Mouse (Mus musculus): ENCODE data around the gene Xlr5a. TPM values are rescaled to one million over a fixed set of nuclear protein-coding genes. Genes with fewer than 3 reads are reported as not detected.
A peak's percentile ranks its signal among the peaks of the same experiment; 100 is the strongest.
"Not testable (repeated sequence)": the region's sequence is repeated elsewhere in the genome, so short reads cannot be mapped to it uniquely, and the experiment has no call there.

The Xlr5a gene
- polyA plus RNA-seq, 1 experiment from 2014 or later: 0.12 TPM

GRCm38 (mm10) chrX:73082267-73083055 lies 210.3 kb downstream of the Xlr5a start, which contains the start of gene Xlr4a:
TSS of gene Xlr4a (minus strand) at chrX:73082478.
- ATAC-seq (ENCODE audit: insufficient read depth, low FRiP score); H3K36me3 ChIP-seq (ENCODE audit: control insufficient read depth, insufficient read depth, low read length); H3K9ac ChIP-seq (ENCODE audit: low read length); H3K4me2 ChIP-seq (ENCODE audit: low read depth, low read length); H3K4me1 ChIP-seq (ENCODE audit: control insufficient read depth, insufficient read depth, low read length); H3K27me3 ChIP-seq (ENCODE audit: control insufficient read depth, insufficient read depth, low read length); H3K4me3 ChIP-seq (replicated peaks; ENCODE audit: low read length); H3K9me3 ChIP-seq (replicated peaks; ENCODE audit: control insufficient read depth, low read length); H3K27ac ChIP-seq (ENCODE audit: low read length): not testable (repeated sequence)
- 77% methylated on average over 18 of the region's 19 CpGs for WGBS

- not testable (repeated sequence) for H3K36me3 ChIP-seq (ENCODE audit: control insufficient read depth, insufficient read depth, low read length); H3K4me3 ChIP-seq (replicated peaks; ENCODE audit: low read length); H3K27ac ChIP-seq (ENCODE audit: low read length); H3K27me3 ChIP-seq (ENCODE audit: control insufficient read depth, insufficient read depth, low read length); H3K9me3 ChIP-seq (replicated peaks; ENCODE audit: control insufficient read depth, low read length); ATAC-seq (ENCODE audit: insufficient read depth, low FRiP score); H3K4me2 ChIP-seq (ENCODE audit: low read depth, low read length); H3K9ac ChIP-seq (ENCODE audit: low read length); H3K4me1 ChIP-seq (ENCODE audit: control insufficient read depth, insufficient read depth, low read length)
- no CpG with 5 or more reads among the region's 5 CpGs for WGBS
These were observed 225.9 kb downstream of the Xlr5a start for GRCm38 (mm10) chrX:73066765-73067312.

- H3K9ac ChIP-seq (ENCODE audit: low read length): no peak within 1 kb of the TSS; the same call in 1 of the 2 replicates
- no peak within 1 kb of the TSS for H3K27ac ChIP-seq (ENCODE audit: low read length)
- H3K4me3 ChIP-seq (replicated peaks; ENCODE audit: low read length): peak within 1 kb of the TSS; percentile 9; the same call in 1 of the 2 replicates
- 25% methylated on average over 7 of the region's 7 CpGs for WGBS
- no peaks in the 10 kb centered on the region for H3K36me3 ChIP-seq (ENCODE audit: control insufficient read depth, insufficient read depth, low read length)
- no peaks in the 10 kb centered on the region for H3K27me3 ChIP-seq (ENCODE audit: control insufficient read depth, insufficient read depth, low read length)
- ATAC-seq (ENCODE audit: insufficient read depth, low FRiP score): no peak; the same call in 1 of the 2 replicates
- no peaks in the 10 kb centered on the region for H3K4me1 ChIP-seq (ENCODE audit: control insufficient read depth, insufficient read depth, low read length)
- peak within 1 kb of the TSS; percentile 29 for H3K4me2 ChIP-seq (ENCODE audit: low read depth, low read length)
- no peaks in the 10 kb centered on the region for H3K9me3 ChIP-seq (replicated peaks; ENCODE audit: control insufficient read depth, low read length)
These were observed 228.4 kb downstream of the Xlr5a start, which contains the start of gene Pnma3 for GRCm38 (mm10) chrX:73064415-73064793. TSS of gene Pnma3 (plus strand) at chrX:73064787.

GRCm38 (mm10) chrX:73063512-73064414 lies 229.0 kb downstream of the Xlr5a start:
- Histone ChIP-seq H3K36me3 (ENCODE audit: control insufficient read depth, insufficient read depth, low read length) (no peaks in the 10 kb centered on the region), H3K4me2 (ENCODE audit: low read depth, low read length) (peak overlapping the region; percentile 29), H3K4me1 (ENCODE audit: control insufficient read depth, insufficient read depth, low read length) (no peaks in the 10 kb centered on the region), H3K4me3 (replicated peaks; ENCODE audit: low read length) (peak overlapping the region; percentile 9; the same call in 1 of the 2 replicates), H3K9me3 (replicated peaks; ENCODE audit: control insufficient read depth, low read length) (no peaks in the 10 kb centered on the region), H3K27ac (ENCODE audit: low read length) (no peak overlapping the region), H3K9ac (ENCODE audit: low read length) (no peak overlapping the region; the same call in 1 of the 2 replicates), H3K27me3 (ENCODE audit: control insufficient read depth, insufficient read depth, low read length) (no peaks in the 10 kb centered on the region)
- ATAC-seq (ENCODE audit: insufficient read depth, low FRiP score): peak; percentile 47; the same call in 1 of the 2 replicates
- WGBS: 34% methylated on average over 24 of the region's 24 CpGs

- Histone ChIP-seq H3K27ac (ENCODE audit: low read length) (no peak overlapping the region), H3K36me3 (ENCODE audit: control insufficient read depth, insufficient read depth, low read length) (no peaks in the 10 kb centered on the region), H3K4me3 (replicated peaks; ENCODE audit: low read length) (no peak overlapping the region), H3K9ac (ENCODE audit: low read length) (no peak overlapping the region), H3K9me3 (replicated peaks; ENCODE audit: control insufficient read depth, low read length) (no peaks in the 10 kb centered on the region), H3K4me2 (ENCODE audit: low read depth, low read length) (no peak overlapping the region), H3K27me3 (ENCODE audit: control insufficient read depth, insufficient read depth, low read length) (no peaks in the 10 kb centered on the region), H3K4me1 (ENCODE audit: control insufficient read depth, insufficient read depth, low read length) (no peaks in the 10 kb centered on the region)
- ATAC-seq (ENCODE audit: insufficient read depth, low FRiP score): no peak
- WGBS: 44% methylated on average over 5 of the region's 5 CpGs
These were observed 230.5 kb downstream of the Xlr5a start for GRCm38 (mm10) chrX:73062323-73062722.

- no peak overlapping the region for H3K4me2 ChIP-seq (ENCODE audit: low read depth, low read length)
- H3K9me3 ChIP-seq (replicated peaks; ENCODE audit: control insufficient read depth, low read length): no peaks in the 10 kb centered on the region
- WGBS: 78% methylated on average over 1 of the region's 1 CpGs
- H3K4me3 ChIP-seq (replicated peaks; ENCODE audit: low read length): no peak overlapping the region
- H3K27me3 ChIP-seq (ENCODE audit: control insufficient read depth, insufficient read depth, low read length): no peaks in the 10 kb centered on the region
- no peaks in the 10 kb centered on the region for H3K36me3 ChIP-seq (ENCODE audit: control insufficient read depth, insufficient read depth, low read length)
- no peak overlapping the region for H3K27ac ChIP-seq (ENCODE audit: low read length)
- H3K4me1 ChIP-seq (ENCODE audit: control insufficient read depth, insufficient read depth, low read length): no peaks in the 10 kb centered on the region
- no peak overlapping the region for H3K9ac ChIP-seq (ENCODE audit: low read length)
- ATAC-seq (ENCODE audit: insufficient read depth, low FRiP score): no peak
These were observed 231.2 kb downstream of the Xlr5a start for GRCm38 (mm10) chrX:73061528-73061927.

Other genes starting within 250 kb of the Xlr5a start
- gene Pnma3, start 228.2 kb downstream of the Xlr5a start, polyA plus RNA-seq (2015; fragmentation: Nextera tagmentation; extraction: Ambion mirVana): 0.10 and 0.16 TPM in 2 replicates
- gene Xlr4a, start 210.5 kb downstream of the Xlr5a start, polyA plus RNA-seq (2015; fragmentation: Nextera tagmentation; extraction: Ambion mirVana): 0.97 and 1.0 TPM in 2 replicates
- 5.6 and 5.7 TPM in 2 replicates for gene Xlr3a, start 195.9 kb downstream of the Xlr5a start, polyA plus RNA-seq (2015; fragmentation: Nextera tagmentation; extraction: Ambion mirVana)
- gene Gm14685, start 175.9 kb downstream of the Xlr5a start, polyA plus RNA-seq (2015; fragmentation: Nextera tagmentation; extraction: Ambion mirVana): 0.14 and 0.19 TPM in 2 replicates
- not detected in 2 replicates for gene Xlr5b, start 144.2 kb downstream of the Xlr5a start, polyA plus RNA-seq (2015; fragmentation: Nextera tagmentation; extraction: Ambion mirVana)
- gene DXBay18, start 143.5 kb downstream of the Xlr5a start, polyA plus RNA-seq (2015; fragmentation: Nextera tagmentation; extraction: Ambion mirVana): not detected in 2 replicates
- gene Spin2d, start 116.0 kb downstream of the Xlr5a start, polyA plus RNA-seq (2015; fragmentation: Nextera tagmentation; extraction: Ambion mirVana): not detected in 2 replicates
- 9.6 and 12.5 TPM in 2 replicates for gene Xlr3b, start 100.8 kb downstream of the Xlr5a start, polyA plus RNA-seq (2015; fragmentation: Nextera tagmentation; extraction: Ambion mirVana)
- 0.90 and 1.8 TPM in 2 replicates for gene Xlr4b, start 78.6 kb downstream of the Xlr5a start, polyA plus RNA-seq (2015; fragmentation: Nextera tagmentation; extraction: Ambion mirVana)
- 12.8 and 14.7 TPM in 2 replicates for gene F8a, start 64.7 kb downstream of the Xlr5a start, polyA plus RNA-seq (2015; fragmentation: Nextera tagmentation; extraction: Ambion mirVana)
- 0.67 and 0.93 TPM in 2 replicates for gene Xlr4c, start 49.8 kb downstream of the Xlr5a start, polyA plus RNA-seq (2015; fragmentation: Nextera tagmentation; extraction: Ambion mirVana)
- gene Xlr3c, start 27.6 kb downstream of the Xlr5a start, polyA plus RNA-seq (2015; fragmentation: Nextera tagmentation; extraction: Ambion mirVana): not detected in 2 replicates
- gene Xlr5c, start within 50 bp of the Xlr5a start, polyA plus RNA-seq (2015; fragmentation: Nextera tagmentation; extraction: Ambion mirVana): not detected in 2 replicates
- gene Gm45015, start 43.9 kb upstream of the Xlr5a start, polyA plus RNA-seq (2015; fragmentation: Nextera tagmentation; extraction: Ambion mirVana): not detected in 2 replicates
- gene Zfp275, start 49.6 kb upstream of the Xlr5a start, polyA plus RNA-seq (2015; fragmentation: Nextera tagmentation; extraction: Ambion mirVana): 13.5 and 14.7 TPM in 2 replicates
- not detected in 2 replicates for gene Gm18336, start 105.8 kb upstream of the Xlr5a start, polyA plus RNA-seq (2015; fragmentation: Nextera tagmentation; extraction: Ambion mirVana)
- 0.11 and 0.30 TPM in 2 replicates for gene Zfp92, start 118.1 kb upstream of the Xlr5a start, polyA plus RNA-seq (2015; fragmentation: Nextera tagmentation; extraction: Ambion mirVana)
- 12.3 and 24.8 TPM in 2 replicates for gene Trex2, start 142.4 kb upstream of the Xlr5a start, polyA plus RNA-seq (2015; fragmentation: Nextera tagmentation; extraction: Ambion mirVana)
- 49.6 and 50.9 TPM in 2 replicates for gene Haus7, start 166.1 kb upstream of the Xlr5a start, polyA plus RNA-seq (2015; fragmentation: Nextera tagmentation; extraction: Ambion mirVana)
- gene Bgn, start 190.6 kb upstream of the Xlr5a start, polyA plus RNA-seq (2015; fragmentation: Nextera tagmentation; extraction: Ambion mirVana): 87.2 and 114 TPM in 2 replicates
- gene Atp2b3, start 210.1 kb upstream of the Xlr5a start, polyA plus RNA-seq (2015; fragmentation: Nextera tagmentation; extraction: Ambion mirVana): 0.26 and 0.59 TPM in 2 replicates

Measured in stomach, embryonic 16.5 days (tissue).